Mouse (Mus musculus): ENCODE measurements around the gene Xylt1. TPM values are rescaled to one million over a fixed set of nuclear protein-coding genes. Genes with fewer than 3 reads are reported as not detected.

Gene Xylt1
- polyA plus RNA-seq, 1 experiment = 8.3 TPM

GRCm38 (mm10) chr7:117589820-117590219 lies 209.0 kb downstream of the Xylt1 start:
- DNase-seq = no peak
- TF ChIP-seq CTCF (IDR thresholded peaks at IDR 0.05; ENCODE audit: borderline replicate concordance, insufficient read depth, low read depth, low read length) (no peak), POLR2A (IDR thresholded peaks at IDR 0.05; ENCODE audit: borderline replicate concordance, insufficient read depth, low read length) (no peak)
- Histone ChIP-seq H3K4me1 (ENCODE audit: control insufficient read depth, insufficient read depth, low read length) (no peaks in the 10 kb centered on the region), H3K4me3 (replicated peaks; ENCODE audit: insufficient read depth, low read depth, low read length) (no peak overlapping the region), H3K27ac (ENCODE audit: insufficient read depth, low read length) (no peak overlapping the region), H3K27me3 (ENCODE audit: control insufficient read depth, insufficient read depth, low read length) (no peaks in the 10 kb centered on the region; the same call in 1 of the 2 replicates)
- WGBS = 88% methylated on average over 4 of the region's 4 CpGs

- 97% methylated on average over 2 of the region's 2 CpGs for WGBS
- H3K4me3 ChIP-seq (replicated peaks; ENCODE audit: insufficient read depth, low read depth, low read length) = no peak overlapping the region
- no peak overlapping the region for H3K27ac ChIP-seq (ENCODE audit: insufficient read depth, low read length)
Measured at GRCm38 (mm10) chr7:117594191-117594590, 213.4 kb downstream of the Xylt1 start.

GRCm38 (mm10) chr7:117595029-117595695 lies 214.4 kb downstream of the Xylt1 start:
- Histone ChIP-seq H3K27me3 (ENCODE audit: control insufficient read depth, insufficient read depth, low read length) (no peaks in the 10 kb centered on the region; the same call in 1 of the 2 replicates), H3K4me1 (ENCODE audit: control insufficient read depth, insufficient read depth, low read length) (no peaks in the 10 kb centered on the region), H3K4me3 (replicated peaks; ENCODE audit: insufficient read depth, low read depth, low read length) (no peak overlapping the region), H3K27ac (ENCODE audit: insufficient read depth, low read length) (no peak overlapping the region)
- peak in 1 of 2 experiments; percentile 16 for DNase-seq
- WGBS = 16% methylated on average over 12 of the region's 12 CpGs
- TF ChIP-seq POLR2A (IDR thresholded peaks at IDR 0.05; ENCODE audit: borderline replicate concordance, insufficient read depth, low read length) (no peak), CTCF (IDR thresholded peaks at IDR 0.05; ENCODE audit: borderline replicate concordance, insufficient read depth, low read depth, low read length) (no peak)

More at GRCm38 (mm10) chr7:117594191-117594590, 213.4 kb downstream of the Xylt1 start:
- no peak for DNase-seq
- no peaks in the 10 kb centered on the region; the same call in 1 of the 2 replicates for H3K27me3 ChIP-seq (ENCODE audit: control insufficient read depth, insufficient read depth, low read length)
- H3K4me1 ChIP-seq (ENCODE audit: control insufficient read depth, insufficient read depth, low read length) = no peaks in the 10 kb centered on the region
- no peak for TF ChIP-seq CTCF (IDR thresholded peaks at IDR 0.05; ENCODE audit: borderline replicate concordance, insufficient read depth, low read depth, low read length)
- TF ChIP-seq POLR2A (IDR thresholded peaks at IDR 0.05; ENCODE audit: borderline replicate concordance, insufficient read depth, low read length) = no peak

- H3K4me3 ChIP-seq (replicated peaks; ENCODE audit: insufficient read depth, low read depth, low read length) = no peak overlapping the region
- no peaks in the 10 kb centered on the region for H3K4me1 ChIP-seq (ENCODE audit: control insufficient read depth, insufficient read depth, low read length)
- no peak for DNase-seq
- H3K27ac ChIP-seq (ENCODE audit: insufficient read depth, low read length) = no peak overlapping the region
- WGBS = 67% methylated on average over 7 of the region's 7 CpGs
- no peak for TF ChIP-seq POLR2A (IDR thresholded peaks at IDR 0.05; ENCODE audit: borderline replicate concordance, insufficient read depth, low read length)
- TF ChIP-seq CTCF (IDR thresholded peaks at IDR 0.05; ENCODE audit: borderline replicate concordance, insufficient read depth, low read depth, low read length) = no peak
- H3K27me3 ChIP-seq (ENCODE audit: control insufficient read depth, insufficient read depth, low read length) = no peaks in the 10 kb centered on the region
Measured at GRCm38 (mm10) chr7:117600443-117600842, 219.7 kb downstream of the Xylt1 start.

GRCm38 (mm10) chr7:117610439-117610838 lies 229.7 kb downstream of the Xylt1 start:
- H3K27me3 ChIP-seq (ENCODE audit: control insufficient read depth, insufficient read depth, low read length) = no peaks in the 10 kb centered on the region
- WGBS = 55% methylated on average over 6 of the region's 6 CpGs
- no peaks in the 10 kb centered on the region for H3K4me1 ChIP-seq (ENCODE audit: control insufficient read depth, insufficient read depth, low read length)
- TF ChIP-seq POLR2A (IDR thresholded peaks at IDR 0.05; ENCODE audit: borderline replicate concordance, insufficient read depth, low read length) (no peak), CTCF (IDR thresholded peaks at IDR 0.05; ENCODE audit: borderline replicate concordance, insufficient read depth, low read depth, low read length) (no peak)
- no peak overlapping the region for H3K27ac ChIP-seq (ENCODE audit: insufficient read depth, low read length)
- H3K4me3 ChIP-seq (replicated peaks; ENCODE audit: insufficient read depth, low read depth, low read length) = no peak overlapping the region
- no peak for DNase-seq

- 77% methylated on average over 11 of the region's 11 CpGs for WGBS
- no peak for TF ChIP-seq POLR2A (IDR thresholded peaks at IDR 0.05; ENCODE audit: borderline replicate concordance, insufficient read depth, low read length)
- no peak for TF ChIP-seq CTCF (IDR thresholded peaks at IDR 0.05; ENCODE audit: borderline replicate concordance, insufficient read depth, low read depth, low read length)
- Histone ChIP-seq H3K27me3 (ENCODE audit: control insufficient read depth, insufficient read depth, low read length) (no peaks in the 10 kb centered on the region), H3K27ac (ENCODE audit: insufficient read depth, low read length) (no peak overlapping the region), H3K4me1 (ENCODE audit: control insufficient read depth, insufficient read depth, low read length) (no peaks in the 10 kb centered on the region), H3K4me3 (replicated peaks; ENCODE audit: insufficient read depth, low read depth, low read length) (no peak overlapping the region)
- no peak for DNase-seq
Measured at GRCm38 (mm10) chr7:117612788-117613473, 232.2 kb downstream of the Xylt1 start.

GRCm38 (mm10) chr7:117613796-117614195 lies 233.0 kb downstream of the Xylt1 start:
- TF ChIP-seq POLR2A (IDR thresholded peaks at IDR 0.05; ENCODE audit: borderline replicate concordance, insufficient read depth, low read length) = no peak
- no peak for TF ChIP-seq CTCF (IDR thresholded peaks at IDR 0.05; ENCODE audit: borderline replicate concordance, insufficient read depth, low read depth, low read length)
- no peaks in the 10 kb centered on the region for H3K4me1 ChIP-seq (ENCODE audit: control insufficient read depth, insufficient read depth, low read length)
- H3K27ac ChIP-seq (ENCODE audit: insufficient read depth, low read length) = no peak overlapping the region
- no peak for DNase-seq
- 78% methylated on average over 3 of the region's 3 CpGs for WGBS
- H3K4me3 ChIP-seq (replicated peaks; ENCODE audit: insufficient read depth, low read depth, low read length) = no peak overlapping the region
- H3K27me3 ChIP-seq (ENCODE audit: control insufficient read depth, insufficient read depth, low read length) = no peaks in the 10 kb centered on the region

GRCm38 (mm10) chr7:117614346-117614745 lies 233.6 kb downstream of the Xylt1 start:
- DNase-seq = no peak
- Histone ChIP-seq H3K4me3 (replicated peaks; ENCODE audit: insufficient read depth, low read depth, low read length) (no peak overlapping the region), H3K27ac (ENCODE audit: insufficient read depth, low read length) (no peak overlapping the region), H3K4me1 (ENCODE audit: control insufficient read depth, insufficient read depth, low read length) (no peaks in the 10 kb centered on the region), H3K27me3 (ENCODE audit: control insufficient read depth, insufficient read depth, low read length) (no peaks in the 10 kb centered on the region)
- 74% methylated on average over 2 of the region's 2 CpGs for WGBS
- no peak for TF ChIP-seq POLR2A (IDR thresholded peaks at IDR 0.05; ENCODE audit: borderline replicate concordance, insufficient read depth, low read length)
- TF ChIP-seq CTCF (IDR thresholded peaks at IDR 0.05; ENCODE audit: borderline replicate concordance, insufficient read depth, low read depth, low read length) = no peak
